Mouse (Mus musculus) spleen, adult 2 months (tissue): ENCODE results near the gene Zfhx3. TPM values are rescaled to one million over a fixed set of nuclear protein-coding genes. Genes with fewer than 3 reads are reported as not detected.

Source experiments
- DNase-seq, 2 experiments: peaks; one replicate each; pipeline versions ENCODE4 v3.0.0 to v3.0.0-alpha.2; 2012 to 2021; ENCODE audit warnings: low spot score in 2 of 2, low read depth in 1 of 2
- H3K27ac ChIP-seq: fragments of 200-500 bp; 2 replicates; pipeline ENCODE4 v1.5.1; 2012; ENCODE audit warnings: low read length, inconsistent platforms; ENCODE audit not compliant: insufficient read depth
- H3K27me3 ChIP-seq: fragments of 200-500 bp; 2 replicates; pipeline ENCODE4 v1.6.1; 2012; ENCODE audit warnings: mild to moderate bottlenecking, moderate library complexity, low read length, inconsistent platforms; ENCODE audit not compliant: control insufficient read depth, insufficient read depth
- H3K36me3 ChIP-seq: fragments of 200-500 bp; 2 replicates; pipeline ENCODE4 v1.6.1; 2012; ENCODE audit warnings: mild to moderate bottlenecking, low read length, inconsistent platforms; ENCODE audit not compliant: control insufficient read depth, insufficient read depth
- H3K4me1 ChIP-seq: fragments of 200-500 bp; 2 replicates; pipeline ENCODE4 v1.6.1; 2011; ENCODE audit warnings: inconsistent platforms; ENCODE audit not compliant: control insufficient read depth, insufficient read depth, insufficient read length
- H3K4me3 ChIP-seq: fragments of 200-500 bp; 2 replicates; pipeline ENCODE4 v1.5.1; 2011; ENCODE audit warnings: mild to moderate bottlenecking, inconsistent platforms; ENCODE audit not compliant: insufficient read depth, insufficient read length; ENCODE audit errors: extremely low read depth
- CTCF ChIP-seq: fragments of 200-500 bp; IDR thresholded peaks from 2 replicates; pipeline ENCODE4 v1.5.1; 2011; ENCODE audit warnings: mild to moderate bottlenecking, inconsistent platforms; ENCODE audit not compliant: insufficient read depth, insufficient read length, insufficient replicate concordance; ENCODE audit errors: extremely low read depth
- POLR2A ChIP-seq: fragments of 200-500 bp; IDR thresholded peaks from 2 replicates; pipeline ENCODE4 v1.6.1; 2011; ENCODE audit warnings: low read depth, low read length, inconsistent platforms
- WGBS: fragments of 180-500 bp; shearing (Covaris S2); methylation state at CpG from one replicate; pipeline ENCODE4 v1.1.7; 2018; 5-methylcytosine and 5-hydroxymethylcytosine counted together
- polyA plus RNA-seq: library from polyadenylated mRNA; depleted of rRNA; stranded (reverse); fragments of >200 nt; gene quantifications from 2 replicates; pipeline ENCODE4 v1.2.3, GENCODE M21; 2012

Zfhx3 gene
- polyA plus RNA-seq, 1 experiment: 1.5 TPM

DNA sequence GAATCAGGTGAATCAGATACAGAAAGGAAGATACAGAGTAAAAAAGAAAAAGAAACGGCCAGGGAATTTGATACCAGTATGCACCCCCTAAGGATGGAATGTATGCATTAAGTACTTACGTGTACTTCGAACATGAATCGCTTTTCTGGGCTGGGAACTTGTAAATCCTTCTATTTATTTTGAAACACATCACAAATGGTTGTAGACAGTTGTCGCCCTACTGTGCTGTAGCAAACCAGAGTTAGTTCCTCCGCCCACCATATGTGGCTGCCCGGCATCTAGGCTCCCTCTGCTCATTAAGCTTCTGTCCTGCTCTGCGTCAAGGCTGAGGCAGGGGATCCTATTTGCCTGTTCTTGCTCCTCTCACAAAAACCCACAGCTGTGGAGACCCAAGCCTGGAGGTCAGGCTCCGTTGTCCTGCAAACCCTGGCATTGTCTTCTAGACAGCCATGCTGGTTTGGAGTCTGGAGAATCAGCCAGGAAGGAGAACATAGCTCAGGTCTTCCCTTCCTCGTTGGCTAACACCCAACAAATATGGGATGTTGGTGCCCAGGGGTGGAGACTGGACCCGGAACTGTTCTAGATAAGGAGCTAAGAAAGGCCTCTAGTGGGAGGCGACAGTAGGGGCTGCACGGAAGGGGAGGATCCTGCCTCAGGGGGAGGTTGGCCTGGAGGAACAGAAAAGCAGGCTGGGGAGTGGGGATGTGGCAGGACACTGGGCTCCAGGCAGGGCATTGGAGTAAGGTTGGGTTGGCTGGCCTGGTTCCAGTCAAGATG is 925.2 kb downstream of the Zfhx3 start:
- no peak for DNase-seq
- no peaks in the 10 kb centered on the region for H3K36me3 ChIP-seq
- no peak overlapping the region for H3K27ac ChIP-seq
- H3K27me3 ChIP-seq: no peaks in the 10 kb centered on the region
- no peaks in the 10 kb centered on the region for H3K4me1 ChIP-seq
- no peak overlapping the region for H3K4me3 ChIP-seq
- TF ChIP-seq CTCF (no peak), POLR2A (no peak)
- WGBS: 81% methylated on average over 13 of the region's 13 CpGs

DNA sequence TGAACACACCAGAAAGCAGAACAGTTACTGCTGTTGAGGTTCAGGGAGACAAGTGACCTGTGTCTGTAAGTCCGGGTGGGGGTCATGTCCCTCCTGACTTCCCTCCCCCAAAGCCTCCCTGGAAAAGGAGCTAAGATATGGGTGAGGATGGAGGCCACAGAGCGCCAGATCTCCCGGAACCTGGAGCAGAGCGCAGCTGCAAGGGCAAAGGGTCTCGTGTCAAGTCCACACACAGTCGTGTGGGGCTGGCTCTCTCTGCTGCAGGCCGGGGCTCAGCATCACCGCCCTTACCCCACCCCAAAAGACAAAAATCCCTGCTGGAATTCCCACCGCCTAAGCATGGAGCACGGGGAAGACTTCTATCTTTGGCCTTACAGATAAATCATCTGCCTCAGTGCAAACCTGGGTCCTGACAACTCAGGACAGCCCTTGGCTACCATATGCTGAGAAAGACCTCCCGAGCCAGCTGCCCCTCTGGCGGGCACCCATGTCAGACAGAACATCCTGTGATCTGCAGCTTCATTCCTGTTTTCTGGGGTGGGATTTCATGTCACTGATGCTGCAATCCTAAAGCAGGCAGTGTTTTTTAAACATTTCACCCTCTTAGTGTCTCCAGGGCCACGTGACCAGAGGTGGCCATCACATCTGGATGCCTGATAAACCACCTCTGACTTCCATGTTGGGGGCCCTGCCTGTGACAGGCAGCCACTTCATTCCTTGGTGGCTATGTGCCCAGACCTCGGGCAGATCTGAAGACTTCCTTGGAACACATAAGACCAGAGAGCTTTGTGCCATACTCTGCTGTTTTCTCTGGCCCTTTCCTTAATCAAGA is 926.0 kb downstream of the Zfhx3 start:
- Histone ChIP-seq H3K36me3 (no peaks in the 10 kb centered on the region), H3K4me3 (no peak overlapping the region), H3K27me3 (no peaks in the 10 kb centered on the region), H3K27ac (no peak overlapping the region), H3K4me1 (no peaks in the 10 kb centered on the region)
- TF ChIP-seq CTCF (no peak), POLR2A (no peak)
- 89% methylated on average over 14 of the region's 14 CpGs for WGBS
- no peak for DNase-seq

DNA sequence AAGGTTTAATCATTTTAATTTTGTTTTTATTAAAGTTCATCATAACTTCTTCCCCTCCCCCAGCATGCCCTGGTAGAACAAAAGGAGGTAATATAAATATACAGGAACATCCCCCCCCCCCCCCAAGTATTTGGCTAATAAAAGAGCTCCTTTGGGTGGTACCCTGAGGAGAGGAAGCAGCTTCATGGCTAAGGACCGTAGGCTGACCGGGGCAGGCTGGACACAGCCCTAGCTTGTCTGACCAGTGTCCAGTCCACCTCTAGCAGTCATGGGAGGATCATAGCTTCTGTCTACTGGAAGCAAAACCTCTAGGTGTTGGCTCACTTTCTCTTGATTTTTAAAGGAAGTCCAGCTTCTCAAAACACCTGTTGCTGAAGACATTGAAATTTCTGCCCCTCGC is 927.0 kb downstream of the Zfhx3 start:
- Histone ChIP-seq H3K27me3 (no peaks in the 10 kb centered on the region), H3K4me3 (no peak overlapping the region), H3K27ac (no peak overlapping the region), H3K4me1 (no peaks in the 10 kb centered on the region), H3K36me3 (no peaks in the 10 kb centered on the region)
- TF ChIP-seq CTCF (no peak), POLR2A (no peak)
- no peak for DNase-seq
- WGBS: 83% methylated on average over 3 of the region's 3 CpGs

DNA sequence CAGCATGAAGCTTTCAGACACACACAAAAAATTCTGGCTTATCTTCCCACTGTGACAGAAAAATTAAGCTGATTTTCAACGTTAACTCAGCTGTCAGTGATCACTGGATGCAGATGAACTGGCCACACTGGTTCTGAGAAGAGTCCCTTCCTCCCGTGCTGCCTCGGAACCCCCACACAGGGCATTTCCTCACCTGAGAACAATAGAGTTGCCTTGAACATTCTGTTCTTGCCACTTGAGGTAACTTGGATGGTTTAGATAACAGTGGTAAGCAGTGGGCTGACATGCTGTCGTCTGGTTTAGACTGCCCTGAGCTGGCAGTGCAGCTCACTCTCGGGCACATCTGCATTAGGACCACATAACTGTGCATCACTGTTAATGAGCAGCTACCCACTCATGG is 927.5 kb downstream of the Zfhx3 start:
- WGBS: 73% methylated on average over 5 of the region's 5 CpGs

DNA sequence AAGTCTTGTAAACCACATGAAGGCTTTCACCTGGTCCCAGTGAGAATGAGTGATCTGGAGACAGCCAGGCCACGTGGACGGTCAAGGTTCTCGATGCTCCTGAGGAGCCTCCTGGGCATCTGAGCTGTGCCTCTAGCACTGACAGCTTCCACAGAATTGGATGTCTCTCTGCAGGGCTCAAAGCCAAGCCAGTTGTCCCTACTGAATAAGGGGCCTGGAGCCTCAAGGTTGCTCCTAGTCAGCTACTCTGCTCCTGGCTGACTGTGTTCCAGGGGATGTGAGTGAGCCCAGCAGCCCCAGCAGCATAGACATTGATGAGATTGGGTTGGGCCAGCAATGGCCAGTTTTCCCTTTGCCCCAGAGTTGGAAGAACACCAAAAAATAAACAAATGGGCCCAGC is 927.9 kb downstream of the Zfhx3 start:
- Histone ChIP-seq H3K4me1 (no peaks in the 10 kb centered on the region), H3K27me3 (no peaks in the 10 kb centered on the region), H3K4me3 (no peak overlapping the region), H3K27ac (no peak overlapping the region), H3K36me3 (no peaks in the 10 kb centered on the region)
- TF ChIP-seq POLR2A (no peak), CTCF (no peak)
- no peak for DNase-seq
- 93% methylated on average over 3 of the region's 3 CpGs for WGBS

More for the DNA sequence above, 927.5 kb downstream of the Zfhx3 start:
- no peak overlapping the region for H3K4me3 ChIP-seq
- no peak overlapping the region for H3K27ac ChIP-seq
- H3K36me3 ChIP-seq: no peaks in the 10 kb centered on the region
- TF ChIP-seq CTCF (no peak), POLR2A (no peak)
- no peaks in the 10 kb centered on the region for H3K27me3 ChIP-seq
- no peak for DNase-seq
- H3K4me1 ChIP-seq: no peaks in the 10 kb centered on the region

DNA sequence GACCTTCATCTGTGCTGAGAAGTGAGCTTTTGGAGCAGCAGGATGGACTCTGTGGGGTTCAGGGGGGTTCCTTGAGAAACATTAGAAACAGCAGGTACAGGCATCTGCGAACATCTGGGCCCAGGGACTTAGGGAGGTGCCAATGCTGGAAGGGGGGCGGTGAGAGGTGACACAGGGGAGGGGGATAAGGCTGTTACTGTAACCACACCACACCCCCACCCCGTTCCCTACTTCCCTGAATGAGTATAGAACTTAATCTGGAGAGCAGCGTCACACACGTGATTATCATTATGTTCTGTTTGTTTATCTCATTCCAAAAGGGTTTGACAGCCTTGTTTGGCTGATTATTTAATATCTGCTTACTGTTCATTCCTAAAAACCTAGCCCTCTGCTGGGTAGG is 933.3 kb downstream of the Zfhx3 start:
- no peaks in the 10 kb centered on the region; the same call in 1 of the 2 replicates for H3K4me1 ChIP-seq
- no peak overlapping the region for H3K4me3 ChIP-seq
- H3K27ac ChIP-seq: no peak overlapping the region
- no peaks in the 10 kb centered on the region for H3K36me3 ChIP-seq
- 84% methylated on average over 5 of the region's 5 CpGs for WGBS
- no peak for DNase-seq
- H3K27me3 ChIP-seq: no peaks in the 10 kb centered on the region
- TF ChIP-seq CTCF (no peak), POLR2A (no peak)
